Mouse (Mus musculus): Measurements from ENCODE around the gene Olfr656.
A peak's percentile ranks its signal among the peaks of the same experiment; 100 is the strongest.

Olfr656 gene

GRCm38 (mm10) chr7:104613655-104614054 is at the start of gene Olfr656:
Gene Olfr656 (plus strand): TSS chr7:104613955.
- ATAC-seq (ENCODE audit: low TSS enrichment): no peak

- no peak for ATAC-seq (ENCODE audit: low TSS enrichment)
Observed at GRCm38 (mm10) chr7:104577014-104577413, 36.7 kb upstream of the Olfr656 start, which contains the start of gene Olfr653. Gene Olfr653 (plus strand): TSS chr7:104577314.

GRCm38 (mm10) chr7:104580846-104581245 is 32.9 kb upstream of the Olfr656 start:
- no peak for ATAC-seq (ENCODE audit: low TSS enrichment)

GRCm38 (mm10) chr7:104581429-104581828 is 32.3 kb upstream of the Olfr656 start:
- no peak for ATAC-seq (ENCODE audit: low TSS enrichment)

GRCm38 (mm10) chr7:104586725-104587124 is 27.0 kb upstream of the Olfr656 start, which contains the start of gene Olfr654:
Gene Olfr654 (plus strand): TSS chr7:104587025.
- ATAC-seq (ENCODE audit: low TSS enrichment): no peak

- ATAC-seq (ENCODE audit: low TSS enrichment): no peak
Observed at GRCm38 (mm10) chr7:104588274-104588673, 25.5 kb upstream of the Olfr656 start.

GRCm38 (mm10) chr7:104601679-104602078 is 12.1 kb upstream of the Olfr656 start, which contains the start of gene Olfr655:
Gene Olfr655 (minus strand): TSS chr7:104601779.
- ATAC-seq (ENCODE audit: low TSS enrichment): no peak

- no peak for ATAC-seq (ENCODE audit: low TSS enrichment)
Observed at GRCm38 (mm10) chr7:104603173-104603572, 10.6 kb upstream of the Olfr656 start.

GRCm38 (mm10) chr7:104604727-104605126 is 9.0 kb upstream of the Olfr656 start:
- no peak for ATAC-seq (ENCODE audit: low TSS enrichment)

- no peak for ATAC-seq (ENCODE audit: low TSS enrichment)
Observed at GRCm38 (mm10) chr7:104624494-104624893, 10.7 kb downstream of the Olfr656 start, which contains the start of gene Olfr657. Gene Olfr657 (plus strand): TSS chr7:104624794.

GRCm38 (mm10) chr7:104646841-104647482 is 33.2 kb downstream of the Olfr656 start, which contains the start of gene Olfr658:
Gene Olfr658 (minus strand): TSS chr7:104647305.
- ATAC-seq (ENCODE audit: low TSS enrichment): peak; percentile 72; the same call in 1 of the 2 replicates

- ATAC-seq (ENCODE audit: low TSS enrichment): no peak
Observed at GRCm38 (mm10) chr7:104666453-104666852, 52.7 kb downstream of the Olfr656 start, which contains the start of gene Olfr659. Gene Olfr659 (plus strand): TSS chr7:104666753.
